Mouse (Mus musculus) embryonic facial prominence, embryonic 15.5 days (tissue): Measurements from ENCODE around the gene Mettl8. TPM values are rescaled to one million over a fixed set of nuclear protein-coding genes. Genes with fewer than 3 reads are reported as not detected.

ENCODE experiments used
- ATAC-seq: fragments of 200-750 bp; cut with Nextera tagmentation; 2 replicates; pipeline ENCODE4 v1.8.0; 2017; ENCODE audit warnings: low read depth, moderate TSS enrichment; ENCODE audit not compliant: insufficient number of reproducible peaks, low FRiP score, low TSS enrichment
- H3K27ac ChIP-seq: fragments of 300-500 bp; sonication (generic); replicated peaks from 2 replicates; pipeline ENCODE4 v1.5.1; 2015; ENCODE audit warnings: mild to moderate bottlenecking, inconsistent platforms
- H3K27me3 ChIP-seq: fragments of 300-500 bp; sonication (generic); 2 replicates; pipeline ENCODE4 v1.6.1; 2015; ENCODE audit warnings: inconsistent platforms
- H3K36me3 ChIP-seq: fragments of 300-500 bp; sonication (generic); 2 replicates; pipeline ENCODE4 v1.6.1; 2015; ENCODE audit warnings: mild to moderate bottlenecking, inconsistent platforms
- H3K4me1 ChIP-seq: fragments of 300-500 bp; sonication (generic); 2 replicates; pipeline ENCODE4 v1.6.1; 2015; ENCODE audit warnings: inconsistent platforms
- H3K4me2 ChIP-seq: fragments of 300-500 bp; sonication (generic); replicated peaks from 2 replicates; pipeline ENCODE4 v1.6.1; 2015; ENCODE audit warnings: mild to moderate bottlenecking, inconsistent platforms
- H3K4me3 ChIP-seq: fragments of 300-500 bp; sonication (generic); replicated peaks from 2 replicates; pipeline ENCODE4 v1.5.1; 2015; ENCODE audit warnings: mild to moderate bottlenecking, inconsistent platforms
- H3K9ac ChIP-seq: fragments of 300-500 bp; sonication (generic); 2 replicates; pipeline ENCODE4 v1.6.1; 2015; ENCODE audit warnings: inconsistent platforms
- H3K9me3 ChIP-seq: fragments of 300-500 bp; sonication (generic); replicated peaks from 2 replicates; pipeline ENCODE4 v1.6.1; 2016; ENCODE audit warnings: inconsistent platforms
- WGBS: fragments of 180-500 bp; shearing (Covaris S2); methylation state at CpG from one replicate; pipeline ENCODE4 v1.1.7; 2015; 5-methylcytosine and 5-hydroxymethylcytosine counted together
- polyA plus RNA-seq: library from polyadenylated mRNA; unstranded; fragments of >200 nt; fragmentation: Nextera tagmentation; extraction: Ambion mirVana; gene quantifications from 2 replicates; pipeline ENCODE4 v1.2.1, GENCODE M21; 2015

The Mettl8 gene
- polyA plus RNA-seq, 1 experiment from 2014 or later, result 15.8 TPM

- H3K36me3 ChIP-seq, result no peaks in the 10 kb centered on the region
- H3K4me3 ChIP-seq, result no peak overlapping the region
- H3K4me2 ChIP-seq, result no peak overlapping the region
- H3K9me3 ChIP-seq, result no peaks in the 10 kb centered on the region
- H3K9ac ChIP-seq, result no peak overlapping the region
- no peak for ATAC-seq
- H3K4me1 ChIP-seq, result 0 out of 2 replicates have a peak, but pooled peaks cover 6% of the 10 kb centered on the region
- 64% methylated on average over 4 of the region's 4 CpGs for WGBS
- no peak overlapping the region for H3K27ac ChIP-seq
- no peaks in the 10 kb centered on the region for H3K27me3 ChIP-seq
These were observed 22.4 kb downstream of the Mettl8 start for GRCm38 (mm10) chr2:71033014-71033413.

- no peaks in the 10 kb centered on the region for H3K36me3 ChIP-seq
- ATAC-seq, result no peak
- no peak overlapping the region for H3K4me2 ChIP-seq
- 66% methylated on average over 18 of the region's 18 CpGs for WGBS
- H3K27me3 ChIP-seq, result no peaks in the 10 kb centered on the region
- H3K4me3 ChIP-seq, result no peak overlapping the region
- no peaks in the 10 kb centered on the region for H3K9me3 ChIP-seq
- H3K4me1 ChIP-seq, result 0 out of 2 replicates have a peak, but pooled peaks cover 6% of the 10 kb centered on the region
- no peak overlapping the region for H3K9ac ChIP-seq
- H3K27ac ChIP-seq, result no peak overlapping the region
These were observed 23.2 kb downstream of the Mettl8 start for GRCm38 (mm10) chr2:71031973-71032794.

GRCm38 (mm10) chr2:71030663-71031062 is 24.7 kb downstream of the Mettl8 start:
- ATAC-seq, result no peak
- peaks cover 13% of the 10 kb centered on the region; the same call in 1 of the 2 replicates for H3K4me1 ChIP-seq
- H3K9me3 ChIP-seq, result no peaks in the 10 kb centered on the region
- H3K9ac ChIP-seq, result no peak overlapping the region
- 73% methylated on average over 2 of the region's 2 CpGs for WGBS
- no peak overlapping the region for H3K27ac ChIP-seq
- H3K4me3 ChIP-seq, result no peak overlapping the region
- no peak overlapping the region for H3K4me2 ChIP-seq
- no peaks in the 10 kb centered on the region for H3K27me3 ChIP-seq
- H3K36me3 ChIP-seq, result no peaks in the 10 kb centered on the region

GRCm38 (mm10) chr2:71027631-71028030 is 27.8 kb downstream of the Mettl8 start:
- WGBS, result 98% methylated on average over 9 of the region's 9 CpGs
- no peak overlapping the region for H3K27ac ChIP-seq
- H3K4me2 ChIP-seq, result no peak overlapping the region
- peaks cover 12% of the 10 kb centered on the region; the same call in 1 of the 2 replicates for H3K4me1 ChIP-seq
- no peak overlapping the region for H3K9ac ChIP-seq
- H3K9me3 ChIP-seq, result no peaks in the 10 kb centered on the region
- H3K4me3 ChIP-seq, result no peak overlapping the region
- ATAC-seq, result no peak
- no peaks in the 10 kb centered on the region for H3K36me3 ChIP-seq
- H3K27me3 ChIP-seq, result no peaks in the 10 kb centered on the region

DNA sequence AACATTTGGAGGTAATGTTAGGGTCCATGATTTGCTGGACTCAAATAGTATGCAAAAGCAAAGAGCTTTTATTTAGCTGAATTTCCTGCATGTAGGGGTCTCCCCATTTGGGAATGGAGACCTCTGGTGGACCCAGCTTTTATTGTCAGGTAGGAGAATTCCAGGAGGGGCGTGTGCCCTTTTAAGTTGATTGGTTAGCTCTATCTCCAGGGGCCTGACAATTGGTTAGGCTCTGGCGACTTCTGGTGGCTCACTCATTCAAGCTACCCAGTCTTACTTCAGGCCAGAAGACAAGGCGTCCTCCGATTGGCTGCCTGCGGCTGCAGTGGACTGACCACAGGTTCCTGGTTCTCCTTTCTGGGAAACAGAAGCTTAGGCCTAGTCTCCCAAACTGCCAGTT is 28.6 kb downstream of the Mettl8 start:
- Histone ChIP-seq H3K4me2 (no peak overlapping the region), H3K4me3 (no peak overlapping the region), H3K36me3 (no peaks in the 10 kb centered on the region), H3K4me1 (peaks cover 12% of the 10 kb centered on the region; the same call in 1 of the 2 replicates), H3K9me3 (no peaks in the 10 kb centered on the region), H3K27ac (no peak overlapping the region), H3K9ac (no peak overlapping the region), H3K27me3 (no peaks in the 10 kb centered on the region)
- peak; percentile 54 for ATAC-seq
- WGBS, result 39% methylated on average over 5 of the region's 5 CpGs

DNA sequence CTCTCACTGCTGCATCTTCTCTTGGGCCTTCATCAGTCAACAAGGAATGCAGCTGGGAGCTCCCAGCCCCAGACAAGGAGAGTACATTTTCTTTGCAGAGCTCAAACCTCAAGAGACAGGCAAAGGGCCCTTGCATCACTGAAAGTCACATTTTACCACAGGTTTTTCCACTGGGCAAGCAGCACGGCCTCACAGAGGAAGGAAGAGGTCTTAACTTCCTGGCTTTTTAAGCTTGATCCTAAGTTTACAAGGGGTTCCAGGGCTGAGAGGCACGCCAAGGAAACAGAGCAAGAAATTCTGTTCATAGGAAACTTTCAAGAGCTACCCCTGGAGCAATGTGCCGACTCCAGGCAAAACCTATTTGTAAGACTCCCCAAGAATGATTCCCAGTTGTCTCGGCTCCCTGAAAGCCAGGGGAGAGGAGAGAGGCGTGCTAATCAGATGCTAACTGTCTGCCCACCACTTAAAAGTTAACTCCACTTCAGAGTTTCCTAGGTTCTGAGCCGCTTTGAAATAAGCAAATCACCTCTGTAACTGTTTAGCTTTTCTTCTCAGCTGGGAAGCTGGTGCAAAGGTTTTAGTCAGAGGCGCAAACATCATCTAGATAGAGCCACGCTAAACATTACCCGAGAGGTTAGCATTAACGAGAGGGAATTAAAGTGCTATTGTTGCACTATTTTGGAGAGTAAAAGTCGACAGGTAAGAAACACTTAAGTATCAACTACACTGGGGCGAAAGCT is 29.6 kb downstream of the Mettl8 start:
- 29% methylated on average over 12 of the region's 12 CpGs for WGBS
- H3K27ac ChIP-seq, result peak overlapping the region; percentile 56
- no peak overlapping the region for H3K9ac ChIP-seq
- 0 out of 2 replicates have a peak overlapping the region, but pooled peaks have one; percentile 19 for H3K4me2 ChIP-seq
- no peak for ATAC-seq
- peaks cover 12% of the 10 kb centered on the region; the same call in 1 of the 2 replicates for H3K4me1 ChIP-seq
- H3K9me3 ChIP-seq, result no peaks in the 10 kb centered on the region
- no peaks in the 10 kb centered on the region for H3K27me3 ChIP-seq
- H3K4me3 ChIP-seq, result no peak overlapping the region
- no peaks in the 10 kb centered on the region for H3K36me3 ChIP-seq

DNA sequence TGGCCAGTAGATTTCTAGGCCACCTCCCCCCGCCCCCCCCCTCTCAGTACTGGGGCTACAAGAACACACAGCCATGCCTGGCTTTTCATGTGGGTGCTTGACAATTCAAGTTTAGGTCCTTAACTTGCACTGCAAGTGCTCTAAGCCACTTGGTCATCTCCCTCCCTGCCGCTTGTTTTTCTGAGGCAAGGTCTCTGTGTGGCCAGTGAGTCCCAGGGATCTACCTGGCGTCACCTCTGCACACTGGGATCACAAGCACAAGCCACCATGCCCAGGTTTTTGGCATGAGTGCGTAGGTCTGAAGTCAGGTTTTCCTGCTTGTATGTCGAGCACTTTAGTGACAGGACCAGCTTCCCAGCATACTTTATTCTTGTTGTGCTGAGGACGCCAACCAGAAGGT is 31.4 kb downstream of the Mettl8 start:
- 92% methylated on average over 6 of the region's 6 CpGs for WGBS
- Histone ChIP-seq H3K27me3 (no peaks in the 10 kb centered on the region), H3K36me3 (no peaks in the 10 kb centered on the region), H3K27ac (no peak overlapping the region), H3K4me2 (no peak overlapping the region), H3K4me1 (peaks cover 12% of the 10 kb centered on the region; the same call in 1 of the 2 replicates), H3K4me3 (no peak overlapping the region), H3K9ac (no peak overlapping the region), H3K9me3 (no peaks in the 10 kb centered on the region)
- ATAC-seq, result no peak

- 93% methylated on average over 6 of the region's 6 CpGs for WGBS
- H3K36me3 ChIP-seq, result no peaks in the 10 kb centered on the region
- no peak overlapping the region for H3K27ac ChIP-seq
- no peaks in the 10 kb centered on the region for H3K9me3 ChIP-seq
- H3K9ac ChIP-seq, result no peak overlapping the region
- ATAC-seq, result no peak
- no peak overlapping the region for H3K4me3 ChIP-seq
- H3K27me3 ChIP-seq, result no peaks in the 10 kb centered on the region
- H3K4me1 ChIP-seq, result peaks cover 12% of the 10 kb centered on the region; the same call in 1 of the 2 replicates
- H3K4me2 ChIP-seq, result no peak overlapping the region
These were observed 32.4 kb downstream of the Mettl8 start for GRCm38 (mm10) chr2:71022991-71023390.

DNA sequence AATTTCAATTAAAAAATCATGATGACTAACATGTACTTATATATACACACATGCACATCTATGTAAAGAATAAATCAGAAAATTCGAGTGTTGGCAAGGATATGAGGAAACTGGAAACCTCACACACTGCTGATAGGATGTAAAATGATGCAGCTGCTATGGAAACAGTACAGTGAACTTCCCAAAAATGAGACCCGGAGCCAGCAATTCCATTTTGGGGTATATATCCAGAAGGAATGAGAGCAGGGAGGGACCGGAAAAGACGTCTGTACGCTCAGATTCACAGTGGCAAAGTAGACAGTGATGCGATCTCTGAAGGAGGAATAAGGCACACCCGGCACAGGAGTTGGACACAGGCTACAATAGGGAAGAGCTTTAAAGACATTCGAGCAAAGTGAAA is 34.7 kb downstream of the Mettl8 start:
- Histone ChIP-seq H3K36me3 (no peaks in the 10 kb centered on the region), H3K27me3 (no peaks in the 10 kb centered on the region), H3K9me3 (no peaks in the 10 kb centered on the region), H3K27ac (no peak overlapping the region), H3K4me2 (no peak overlapping the region), H3K9ac (no peak overlapping the region), H3K4me1 (peaks cover 5% of the 10 kb centered on the region; the same call in 1 of the 2 replicates), H3K4me3 (no peak overlapping the region)
- 71% methylated on average over 8 of the region's 8 CpGs for WGBS
- ATAC-seq, result no peak

GRCm38 (mm10) chr2:71019704-71020375 is 35.5 kb downstream of the Mettl8 start:
- H3K36me3 ChIP-seq, result no peaks in the 10 kb centered on the region
- no peak overlapping the region for H3K4me2 ChIP-seq
- no peaks in the 10 kb centered on the region for H3K27me3 ChIP-seq
- H3K4me1 ChIP-seq, result no peaks in the 10 kb centered on the region
- no peak overlapping the region for H3K27ac ChIP-seq
- H3K4me3 ChIP-seq, result no peak overlapping the region
- H3K9ac ChIP-seq, result no peak overlapping the region
- no peaks in the 10 kb centered on the region for H3K9me3 ChIP-seq
- 71% methylated on average over 8 of the region's 8 CpGs for WGBS
- no peak for ATAC-seq

- H3K36me3 ChIP-seq, result no peaks in the 10 kb centered on the region
- no peak overlapping the region for H3K27ac ChIP-seq
- no peak overlapping the region for H3K4me3 ChIP-seq
- no peaks in the 10 kb centered on the region for H3K27me3 ChIP-seq
- ATAC-seq, result no peak
- no peak overlapping the region for H3K4me2 ChIP-seq
- no peaks in the 10 kb centered on the region for H3K4me1 ChIP-seq
- H3K9ac ChIP-seq, result no peak overlapping the region
- no peaks in the 10 kb centered on the region for H3K9me3 ChIP-seq
- WGBS, result 76% methylated on average over 9 of the region's 9 CpGs
These were observed 36.1 kb downstream of the Mettl8 start for GRCm38 (mm10) chr2:71019277-71019676.
